Mouse (Mus musculus): Measurements from ENCODE around the gene Tfr2.

The Tfr2 gene

DNA sequence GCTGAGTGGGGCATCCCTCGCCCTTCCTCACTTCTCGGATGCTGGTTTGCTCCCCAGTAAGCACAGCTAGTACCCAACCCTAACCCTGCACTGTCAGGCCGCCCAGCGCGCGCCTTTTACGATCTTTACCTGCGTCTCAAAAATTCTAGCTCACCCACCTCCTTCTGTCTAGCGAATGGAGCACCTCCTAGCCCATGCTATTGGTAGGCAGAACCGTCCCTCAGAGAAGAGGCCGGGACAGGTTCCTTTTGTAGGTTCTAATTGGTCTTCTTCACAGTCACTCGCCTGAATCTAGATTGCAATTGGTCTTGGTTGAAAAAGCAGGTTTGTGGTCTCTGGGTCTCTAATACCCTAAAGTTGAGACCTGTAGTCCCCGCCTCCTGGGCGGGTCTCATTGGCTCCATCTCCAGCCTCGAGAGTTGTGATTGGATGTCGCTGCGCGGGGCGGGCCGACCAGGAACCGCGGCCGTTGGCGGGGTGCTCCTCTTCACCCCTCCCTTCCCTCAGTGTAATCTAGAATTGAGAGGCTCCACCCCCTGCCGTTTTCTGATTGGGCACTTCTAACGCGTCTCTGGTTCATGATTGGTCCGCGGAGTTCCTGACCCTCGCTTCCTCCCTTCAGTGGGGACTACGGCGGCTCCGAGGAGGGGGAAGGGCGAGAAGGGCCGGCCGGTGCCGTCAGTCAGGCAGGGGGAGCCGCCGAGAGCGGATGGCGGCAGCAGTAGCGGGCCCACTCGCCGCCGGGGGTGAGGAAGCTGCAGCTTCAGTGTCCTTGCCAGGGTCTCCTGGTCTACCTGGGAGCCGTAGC lies 59.1 kb downstream of the Tfr2 start, which contains the start of the genes Fbxo24, Lrch4 and Gm20605:
Gene Fbxo24 (minus strand): TSS at position 505 of the 808 bp plus-strand sequence.
Gene Lrch4 (plus strand): TSS at position 624 of the 808 bp plus-strand sequence.
Gene Gm20605 (plus strand): TSS at position 678 of the 808 bp plus-strand sequence.
- peak; percentile 100 for DNase-seq (ENCODE audit: low spot score)

DNA sequence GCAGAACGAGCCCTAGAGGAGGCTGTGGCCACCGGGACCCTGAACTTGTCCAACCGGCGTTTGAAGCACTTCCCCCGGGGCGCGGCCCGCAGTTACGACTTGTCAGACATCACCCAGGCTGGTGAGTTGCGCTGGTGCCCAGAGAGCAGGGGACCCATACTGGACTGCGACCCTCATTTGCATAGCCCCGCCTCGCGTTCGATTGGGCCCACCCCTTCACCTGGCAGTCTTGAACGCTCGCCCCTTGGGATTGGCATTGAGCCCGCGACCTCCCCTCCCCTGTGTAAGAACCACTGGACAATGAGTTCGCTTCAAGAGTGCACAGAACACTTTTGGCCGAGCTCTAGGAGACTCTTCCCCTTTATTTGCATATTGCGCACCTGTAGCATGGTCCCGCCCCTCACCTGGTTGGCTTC lies 59.7 kb downstream of the Tfr2 start:
- DNase-seq (ENCODE audit: low spot score): no peak

DNA sequence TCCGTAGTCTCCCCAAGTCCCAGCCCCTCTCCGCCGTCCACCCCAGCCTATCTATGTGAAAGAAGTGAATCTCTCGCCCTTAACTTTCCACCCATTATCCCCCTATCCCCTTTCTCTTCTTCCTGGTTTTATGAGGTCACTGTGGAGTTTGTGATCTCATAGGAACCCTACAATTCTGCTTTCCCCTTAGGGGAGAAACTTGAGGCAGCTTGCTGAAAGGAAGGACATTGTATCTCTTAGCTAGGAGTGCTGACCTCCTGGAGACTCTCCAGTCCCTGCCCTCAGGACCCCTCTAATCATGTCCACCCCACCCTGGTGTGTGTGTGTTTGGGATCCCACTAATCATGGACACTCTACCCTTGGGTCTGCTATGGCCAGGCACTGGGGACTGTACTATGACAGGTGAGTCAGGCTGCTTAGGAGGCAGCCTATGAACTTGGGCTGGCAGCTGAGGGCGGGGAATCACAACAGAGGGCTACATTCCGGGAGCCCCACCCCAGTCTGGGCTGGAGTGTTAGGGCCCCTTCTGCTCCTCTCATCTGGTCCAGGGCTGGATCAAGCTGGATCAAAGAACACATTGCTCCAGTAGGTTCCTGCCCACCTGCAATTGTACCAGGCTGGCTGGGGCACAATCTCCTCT lies 60.4 kb downstream of the Tfr2 start:
- DNase-seq (ENCODE audit: low spot score): no peak

DNA sequence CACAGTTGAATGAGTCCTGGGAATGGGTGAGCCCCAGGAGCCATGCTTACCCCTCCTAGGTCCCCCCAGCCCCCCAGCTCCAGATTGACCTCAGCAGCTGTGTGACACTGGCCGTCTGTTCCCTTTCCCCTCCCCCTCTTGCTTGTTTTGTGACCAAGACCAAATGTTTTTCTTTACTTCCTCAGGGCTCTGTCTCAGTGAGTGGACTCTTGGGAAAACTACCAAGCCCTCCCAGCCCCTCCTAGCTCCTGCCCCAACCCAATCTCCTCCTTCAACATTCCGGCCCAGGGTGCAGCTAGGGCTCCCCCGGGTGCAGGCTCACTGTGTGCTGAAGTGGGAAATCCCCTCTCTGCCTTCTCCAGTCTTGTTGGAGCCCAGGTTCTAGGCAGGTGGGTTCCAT lies 61.0 kb downstream of the Tfr2 start:
- no peak for DNase-seq (ENCODE audit: low spot score)

DNA sequence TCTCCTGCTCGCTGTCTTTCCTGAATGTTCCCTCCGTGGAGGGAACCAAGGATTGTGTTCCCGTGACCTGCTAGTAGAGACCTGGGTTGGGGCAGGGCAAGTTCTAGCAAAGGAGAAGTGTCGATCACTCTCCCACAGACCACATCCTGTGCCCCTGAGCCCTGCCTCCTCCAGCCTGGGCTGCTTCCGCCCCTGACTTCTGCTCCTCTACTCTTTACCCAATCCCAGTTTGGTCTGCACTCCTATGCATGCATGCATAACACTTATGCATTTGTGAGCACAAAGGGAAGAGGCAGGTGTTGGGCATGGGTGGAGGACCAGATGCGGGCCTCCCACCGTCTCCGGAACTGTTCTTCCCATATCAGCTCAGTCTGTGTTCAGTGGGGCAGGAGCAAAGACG lies 61.5 kb downstream of the Tfr2 start:
- peak; percentile 47 for DNase-seq (ENCODE audit: low spot score)

DNA sequence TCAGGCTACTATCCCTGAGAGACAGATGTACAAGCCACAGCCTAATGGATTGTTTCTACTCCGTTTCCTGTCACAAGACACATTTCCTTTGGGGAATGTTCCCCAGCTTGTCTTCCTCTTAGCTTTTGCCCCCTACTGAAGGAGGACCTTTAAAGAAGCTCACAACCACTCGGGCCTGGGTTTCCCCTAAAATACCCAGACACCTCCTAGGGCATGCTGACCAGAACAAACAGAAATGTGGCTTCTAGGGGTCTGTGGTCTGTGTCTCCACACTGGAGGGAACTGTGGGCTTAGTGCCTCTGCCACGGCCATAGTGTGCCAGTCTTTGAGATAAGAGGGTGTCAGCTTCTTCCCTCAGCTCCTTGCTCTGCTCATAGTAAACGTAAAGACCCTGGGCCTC lies 62.0 kb downstream of the Tfr2 start:
- no peak for DNase-seq (ENCODE audit: low spot score)

DNA sequence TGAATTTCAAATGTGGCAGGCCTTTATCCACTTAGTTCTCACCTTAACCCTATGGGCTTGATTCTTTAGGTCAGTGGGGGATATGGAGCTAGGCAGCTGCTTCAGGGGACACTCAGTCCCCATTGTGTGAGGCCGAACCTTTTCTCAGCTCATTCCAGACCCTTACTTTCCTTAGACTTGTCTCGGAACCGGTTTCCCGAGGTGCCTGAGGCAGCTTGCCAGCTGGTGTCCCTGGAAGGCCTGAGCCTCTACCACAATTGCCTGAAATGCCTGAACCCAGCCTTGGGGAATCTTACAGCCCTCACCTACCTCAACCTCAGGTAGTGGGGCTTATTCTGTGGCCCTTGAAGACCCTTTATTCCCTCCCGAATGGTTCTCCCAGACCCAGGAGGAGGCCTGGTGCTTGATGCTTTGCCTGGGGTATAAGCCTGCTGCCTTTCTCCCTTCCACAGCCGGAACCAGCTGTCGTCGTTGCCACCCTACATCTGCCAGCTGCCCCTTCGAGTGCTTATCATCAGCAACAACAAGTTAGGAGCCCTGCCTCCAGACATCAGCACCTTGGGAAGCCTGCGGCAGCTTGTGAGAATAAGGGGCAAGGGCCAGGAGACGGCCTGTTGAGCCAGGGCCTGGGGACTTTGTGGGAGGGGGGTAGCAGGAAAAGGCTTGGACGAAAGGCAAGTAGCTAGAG lies 63.9 kb downstream of the Tfr2 start:
- DNase-seq (ENCODE audit: low spot score): no peak

Measured in layer of hippocampus, adult 11-12 months (tissue).